Mouse (Mus musculus) splenic B cell, adult 2 months (primary cell): Measurements from ENCODE around the gene Prrt3.
A peak's percentile ranks its signal among the peaks of the same experiment; 100 is the strongest.

Experiments used
- DNase-seq: peaks from one replicate; pipeline ENCODE4 v3.0.0-alpha.2; 2011; ENCODE audit warnings: low read depth, low spot score
- H3K27me3 ChIP-seq: 2 replicates; pipeline ENCODE4 v1.6.1; 2012; ENCODE audit warnings: mild to moderate bottlenecking, low read length, moderate library complexity, mixed read lengths; ENCODE audit not compliant: control insufficient read depth, poor library complexity, insufficient read depth, severe bottlenecking
- H3K36me3 ChIP-seq: 2 replicates; pipeline ENCODE4 v1.6.1; 2012; ENCODE audit warnings: mild to moderate bottlenecking, low read length, moderate library complexity, mixed read lengths; ENCODE audit not compliant: control insufficient read depth, poor library complexity, insufficient read depth, severe bottlenecking

Prrt3 gene

GRCm38 (mm10) chr6:113501388-113502084 is at the start of gene Prrt3:
Gene Prrt3 (minus strand): TSS chr6:113501931.
- no peaks in the 10 kb centered on the region for H3K36me3 ChIP-seq
- DNase-seq, result no peak
- no peaks in the 10 kb centered on the region for H3K27me3 ChIP-seq

DNA sequence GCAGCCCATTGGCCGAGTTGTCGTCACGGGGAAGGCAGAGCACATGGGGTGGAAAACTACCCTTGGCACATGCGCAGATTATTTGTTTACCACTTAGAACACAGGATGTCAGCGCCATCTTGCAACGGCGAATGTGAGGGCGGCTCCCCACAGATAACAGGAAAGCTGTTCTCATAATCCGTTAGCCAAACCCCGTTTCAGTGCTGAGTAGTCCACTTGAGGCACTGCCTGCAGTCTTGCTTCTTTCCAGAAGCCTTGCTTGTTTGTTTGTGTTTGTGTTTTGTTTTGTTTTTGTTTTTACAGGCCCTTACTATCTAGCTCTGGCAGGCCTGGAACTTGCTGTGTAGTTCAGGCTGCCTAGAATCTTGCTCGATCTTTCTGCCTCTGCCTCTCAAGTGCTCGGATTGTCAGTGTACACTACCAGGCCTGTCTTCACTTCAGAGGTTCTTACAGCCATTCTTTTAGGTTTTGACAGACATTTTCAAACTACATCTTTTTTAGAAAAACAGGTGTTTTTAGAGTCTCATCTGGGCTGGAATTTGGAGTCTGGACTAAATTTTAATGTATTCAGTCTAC is 42.3 kb upstream of the Prrt3 start:
- no peaks in the 10 kb centered on the region for H3K36me3 ChIP-seq
- no peaks in the 10 kb centered on the region for H3K27me3 ChIP-seq
- no peak for DNase-seq

- Histone ChIP-seq H3K27me3 (no peaks in the 10 kb centered on the region), H3K36me3 (no peaks in the 10 kb centered on the region)
- no peak for DNase-seq
Measured at GRCm38 (mm10) chr6:113541610-113542009, 39.9 kb upstream of the Prrt3 start.

- Histone ChIP-seq H3K27me3 (no peaks in the 10 kb centered on the region), H3K36me3 (no peaks in the 10 kb centered on the region)
- DNase-seq, result no peak
Measured at GRCm38 (mm10) chr6:113534886-113535285, 33.2 kb upstream of the Prrt3 start.

- no peaks in the 10 kb centered on the region for H3K36me3 ChIP-seq
- no peak for DNase-seq
- H3K27me3 ChIP-seq, result no peaks in the 10 kb centered on the region
Measured at GRCm38 (mm10) chr6:113531840-113532404, 30.2 kb upstream of the Prrt3 start.

GRCm38 (mm10) chr6:113530932-113531839 is 29.5 kb upstream of the Prrt3 start, which contains the start of the genes Emc3 and Fancd2:
Gene Emc3 (minus strand): TSS chr6:113531652.
Gene Fancd2 (plus strand): TSS chr6:113531682.
- no peaks in the 10 kb centered on the region for H3K36me3 ChIP-seq
- DNase-seq, result peak; percentile 89
- no peaks in the 10 kb centered on the region for H3K27me3 ChIP-seq

DNA sequence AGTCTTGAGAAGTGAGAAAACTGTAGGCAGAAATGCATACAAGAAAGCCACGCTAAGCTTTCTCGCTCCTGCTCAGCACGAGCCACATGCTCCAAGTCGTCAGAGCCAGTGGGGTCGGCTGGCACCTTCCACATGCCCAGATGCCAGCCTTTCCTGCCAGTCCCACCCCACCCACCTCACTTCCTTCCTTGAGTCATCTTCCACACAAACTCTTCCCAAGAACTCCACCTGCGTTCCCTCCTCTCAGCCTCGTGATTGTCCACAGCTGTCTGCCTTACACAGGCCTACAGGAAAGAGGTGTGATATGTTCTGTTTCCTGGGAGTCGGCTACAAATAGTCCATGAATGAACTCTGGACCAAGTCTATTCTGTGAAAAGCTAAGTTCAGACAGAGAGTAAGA is 21.7 kb upstream of the Prrt3 start:
- H3K36me3 ChIP-seq, result peaks cover 8% of the 10 kb centered on the region
- DNase-seq, result no peak
- H3K27me3 ChIP-seq, result no peaks in the 10 kb centered on the region

- Histone ChIP-seq H3K27me3 (no peaks in the 10 kb centered on the region), H3K36me3 (peaks cover 8% of the 10 kb centered on the region)
- DNase-seq, result no peak
Measured at GRCm38 (mm10) chr6:113522310-113522709, 20.6 kb upstream of the Prrt3 start.

GRCm38 (mm10) chr6:113517434-113518080 is 15.8 kb upstream of the Prrt3 start:
- Histone ChIP-seq H3K36me3 (peaks cover 9% of the 10 kb centered on the region), H3K27me3 (no peaks in the 10 kb centered on the region)
- DNase-seq, result peak; percentile 46

DNA sequence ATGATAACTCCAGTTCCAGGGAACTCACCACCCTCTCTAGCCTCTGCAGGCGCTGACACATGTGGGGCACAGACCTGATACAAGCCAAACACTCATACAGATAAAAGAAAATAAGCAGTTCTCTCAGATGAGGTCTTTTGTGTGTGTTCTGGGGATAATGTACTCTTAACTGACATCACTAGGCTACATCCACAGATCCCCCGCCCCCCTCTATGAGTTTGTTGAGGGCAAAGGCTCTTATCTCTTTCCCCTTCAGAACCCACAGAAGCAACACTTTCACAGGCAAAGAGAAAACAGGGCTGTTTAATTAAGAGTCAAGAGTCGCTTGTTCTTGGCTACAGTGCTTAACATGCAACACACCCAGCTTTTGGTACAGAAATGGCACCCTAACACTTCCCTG is 12.9 kb upstream of the Prrt3 start:
- Histone ChIP-seq H3K36me3 (peaks cover 5% of the 10 kb centered on the region), H3K27me3 (no peaks in the 10 kb centered on the region)
- no peak for DNase-seq

DNA sequence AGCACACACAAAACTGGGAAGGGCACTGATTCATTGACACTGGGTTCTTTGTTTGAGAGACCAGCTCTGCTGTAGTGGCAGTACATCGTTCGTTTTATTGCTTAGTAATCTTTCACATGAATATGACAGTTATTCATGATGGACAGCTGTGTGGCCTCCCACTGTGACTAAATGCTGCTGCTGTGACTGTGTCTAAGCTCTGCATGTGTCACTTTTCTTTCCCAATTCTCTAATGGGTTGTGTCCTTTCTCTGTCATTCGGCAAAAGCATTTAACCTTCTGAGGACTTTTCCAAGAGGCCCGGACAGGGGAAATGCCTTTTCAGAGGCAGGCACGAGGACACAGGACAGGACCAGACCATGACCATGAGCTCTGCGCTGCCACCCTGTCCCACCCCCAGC is 12.2 kb upstream of the Prrt3 start:
- Histone ChIP-seq H3K36me3 (peaks cover 1% of the 10 kb centered on the region), H3K27me3 (no peaks in the 10 kb centered on the region)
- no peak for DNase-seq

- H3K36me3 ChIP-seq, result no peaks in the 10 kb centered on the region; the same call in 1 of the 2 replicates
- no peaks in the 10 kb centered on the region for H3K27me3 ChIP-seq
- no peak for DNase-seq
Measured at GRCm38 (mm10) chr6:113508947-113509280, 7.2 kb upstream of the Prrt3 start.

DNA sequence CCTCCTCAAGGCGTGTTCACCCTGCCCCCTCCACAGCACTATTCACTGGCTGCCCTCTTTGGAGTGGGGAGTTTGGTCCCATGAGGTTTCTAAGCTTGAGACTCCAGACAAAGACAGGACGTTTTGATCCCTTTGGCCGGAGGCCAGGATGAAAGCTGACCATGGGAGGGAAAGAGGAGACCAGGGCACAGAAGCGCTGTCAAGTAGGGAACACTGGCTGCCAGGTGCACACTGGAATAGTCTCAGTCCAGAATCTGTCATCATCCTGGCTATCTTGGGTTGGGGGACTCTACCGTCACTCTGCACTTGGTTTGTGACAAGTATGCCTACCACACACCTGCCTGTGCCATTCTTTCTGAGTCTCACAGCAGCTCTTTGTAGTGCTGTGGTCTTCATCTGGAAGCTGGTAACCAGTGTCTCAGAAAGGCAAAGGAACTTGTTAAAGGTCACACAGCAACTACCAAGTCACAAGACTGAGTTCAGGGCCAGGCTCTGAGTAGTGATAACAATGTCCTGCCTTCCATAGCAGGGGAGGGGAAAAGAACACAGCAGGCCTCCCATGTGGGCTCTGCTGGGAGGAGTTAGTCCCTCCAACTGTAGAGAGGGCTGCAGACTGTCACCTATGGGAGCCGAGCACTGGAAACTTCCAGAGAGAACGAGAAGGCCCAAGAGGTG is 6.7 kb upstream of the Prrt3 start:
- H3K36me3 ChIP-seq, result no peaks in the 10 kb centered on the region; the same call in 1 of the 2 replicates
- DNase-seq, result no peak
- H3K27me3 ChIP-seq, result no peaks in the 10 kb centered on the region

- H3K27me3 ChIP-seq, result no peaks in the 10 kb centered on the region
- no peak for DNase-seq
- no peaks in the 10 kb centered on the region; the same call in 1 of the 2 replicates for H3K36me3 ChIP-seq
Measured at GRCm38 (mm10) chr6:113507130-113507529, 5.4 kb upstream of the Prrt3 start.
